Mouse (Mus musculus) liver, postnatal 0 days (tissue): ENCODE results near the gene Golm1.

Experiments used
- CTCF ChIP-seq: sonication (generic); IDR thresholded peaks from 2 replicates; pipeline ENCODE4 v1.5.1; 2016; ENCODE audit warnings: antibody characterized with exemption, low read depth
- EP300 ChIP-seq: IDR thresholded peaks from 2 replicates; pipeline ENCODE4 v1.6.1; 2016; ENCODE audit warnings: antibody characterized with exemption, low read depth, mild to moderate bottlenecking

- no peak for TF ChIP-seq CTCF
- no peak for TF ChIP-seq EP300
Observed at GRCm38 (mm10) chr13:59615152-59615551, 60.5 kb downstream of the Golm1 start.
